Comparison of ENCODE assay signal across 8 mouse cellular contexts in genomic region chr6:139248920-139249547, GRCm38 (mm10).
A peak's percentile ranks its signal among the peaks of the same experiment; 100 is the strongest.
DNase-seq lines count a peak whose midpoint lies in the region; ATAC-seq and TF ChIP-seq lines count a peak whose summit lies in the region.
"Had no signal": no experiment of that assay in that cellular context is flagged by ENCODE, and none has a peak within 500 bp of the region (broad histone marks: within the 10 kb centered on the region; RNA-seq: fewer than 3 reads in every experiment).

No protein-coding gene starts in this region.

- no peaks in the 10 kb centered on the region for H3K79me2 ChIP-seq in MEL (ENCODE audit: control insufficient read depth, insufficient read depth, low read length, poor library complexity)

- TF ChIP-seq RAD21 in MEL (IDR thresholded peaks at IDR 0.05; ENCODE audit: low read depth, low read length), result peak; percentile 43

- H3K36me3 ChIP-seq in MEL (ENCODE audit: control insufficient read depth in 1 of 2, insufficient read depth in 2 of 2, low read length in 2 of 2), result no peaks in the 10 kb centered on the region
- H3K36me3 ChIP-seq in embryonic facial prominence, embryonic 12.5 days, result no peaks in the 10 kb centered on the region

- no peak for TF ChIP-seq POLR2A in MEL (IDR thresholded peaks at IDR 0.05; ENCODE audit: control insufficient read depth in 1 of 2, insufficient read depth in 1 of 2, low read depth in 1 of 2, low read length in 2 of 2, poor library complexity in 1 of 2)

- TF ChIP-seq EP300 in MEL (IDR thresholded peaks at IDR 0.05; ENCODE audit: low read depth in 1 of 2, low read length in 2 of 2), result no peak

- no peaks in the 10 kb centered on the region for H3K9me3 ChIP-seq in MEL (replicated peaks; ENCODE audit: insufficient read depth, low read length)
- H3K9me3 ChIP-seq in embryonic facial prominence, embryonic 12.5 days, result no peaks in the 10 kb centered on the region

- no peak overlapping the region for H3K9ac ChIP-seq in MEL (ENCODE audit: control insufficient read depth, low read depth, low read length, poor library complexity, severe bottlenecking)
- H3K9ac ChIP-seq in embryonic facial prominence, embryonic 12.5 days, result no peak overlapping the region

- H3K27me3 ChIP-seq in MEL (ENCODE audit: control insufficient read depth in 1 of 2, insufficient read depth in 2 of 2, low read length in 2 of 2), result no peaks in the 10 kb centered on the region
- H3K27me3 ChIP-seq in embryonic facial prominence, embryonic 12.5 days, result no peaks in the 10 kb centered on the region

- peak; percentile 28 to 75 (median 62); a peak in 5 of 6 replicates for TF ChIP-seq CTCF in MEL (IDR thresholded peaks at IDR 0.05 in 2 of 3, conservative IDR thresholded peaks at IDR 0.05 in 1 of 3; ENCODE audit: control insufficient read depth in 1 of 3, insufficient read depth in 1 of 3, low read depth in 2 of 3, low read length in 3 of 3, poor library complexity in 1 of 3, severe bottlenecking in 1 of 3)

- H3K27ac ChIP-seq in MEL (ENCODE audit: control insufficient read depth, low read depth, low read length), result no peak overlapping the region
- no peak overlapping the region for H3K27ac ChIP-seq in embryonic facial prominence, embryonic 12.5 days

- 30% methylated on average over 11 of the region's 11 CpGs for WGBS in embryonic facial prominence, embryonic 12.5 days

- peak; percentile 74 for ATAC-seq in embryonic facial prominence, embryonic 12.5 days (ENCODE audit: insufficient number of reproducible peaks, insufficient read depth, low FRiP score, low TSS enrichment)

- no peak overlapping the region for H3K4me2 ChIP-seq in embryonic facial prominence, embryonic 12.5 days (replicated peaks)

- H3K4me3 ChIP-seq in MEL (ENCODE audit: control insufficient read depth in 1 of 2, insufficient read depth in 1 of 2, low read depth in 2 of 2, low read length in 2 of 2), result no peak overlapping the region
- no peak overlapping the region for H3K4me3 ChIP-seq in embryonic facial prominence, embryonic 12.5 days
- H3K4me3 ChIP-seq: myocyte had no signal

- DNase-seq in MEL (ENCODE audit: low read depth, low spot score), result peak; percentile 44
- DNase-seq in adrenal gland, postnatal 25 days, result peak; percentile 54
- peak; percentile 67 for DNase-seq in heart, postnatal 4 days
- peak; percentile 33 for DNase-seq in layer of hippocampus, adult 9-10 months (ENCODE audit: low spot score)
- peak; percentile 30 for DNase-seq in lung, postnatal 36 days
- DNase-seq in right cerebral cortex, postnatal 10 days (ENCODE audit: low spot score in 2 of 2), result peak; percentile 80 to 85

- H3K4me1 ChIP-seq in MEL (ENCODE audit: control insufficient read depth in 1 of 2, insufficient read depth in 2 of 2, low read length in 2 of 2), result no peaks in the 10 kb centered on the region
- H3K4me1 ChIP-seq in embryonic facial prominence, embryonic 12.5 days, result no peaks in the 10 kb centered on the region

TF ChIP-seq in MEL, 35 proteins besides CTCF, POLR2A, EP300 and RAD21:
- TF ChIP-seq TCF12 (IDR thresholded peaks at IDR 0.05; ENCODE audit: low read depth, low read length) (no peak), TBP (IDR thresholded peaks at IDR 0.05; ENCODE audit: low read depth, low read length) (no peak), RCOR1 (IDR thresholded peaks at IDR 0.05; ENCODE audit: low read depth, low read length) (no peak), MEF2A (IDR thresholded peaks at IDR 0.05; ENCODE audit: extremely low read depth, insufficient replicate concordance, low read depth, low read length, poor library complexity, severe bottlenecking) (no peak), ZC3H11A (IDR thresholded peaks at IDR 0.05; ENCODE audit: low read depth, low read length) (0 out of 2 replicates have a peak, but pooled peaks have one; percentile 12), GABPA (IDR thresholded peaks at IDR 0.05; ENCODE audit: low read depth, low read length) (no peak), ZMIZ1 (IDR thresholded peaks at IDR 0.05; ENCODE audit: low read depth, low read length) (no peak), SMC3 (IDR thresholded peaks at IDR 0.05; ENCODE audit: low read depth, low read length) (peak; percentile 56), CHD2 (IDR thresholded peaks at IDR 0.05; ENCODE audit: low read length) (no peak), TAL1 (IDR thresholded peaks at IDR 0.05; ENCODE audit: low read length) (no peak), ZNF384 (IDR thresholded peaks at IDR 0.05; ENCODE audit: low read depth, low read length) (no peak)
TF ChIP-seq in MEL: peak in this region for 2.

Comparison
In these comparisons a context has a peak if more than half of its experiments do, and no peak if none do; other contexts are left out.
1. DNase-seq: peak in every context shown above with its lines; median percentile 82 in right cerebral cortex, postnatal 10 days; 67 in heart, postnatal 4 days; 54 in adrenal gland, postnatal 25 days; 44 in MEL; 33 in layer of hippocampus, adult 9-10 months; 30 in lung, postnatal 36 days.